Mouse (Mus musculus): ENCODE data around the gene Scg2. TPM values are rescaled to one million over a fixed set of nuclear protein-coding genes. Genes with fewer than 3 reads are reported as not detected.

Scg2 gene
- 9.5 and 11.4 TPM in 2 replicates for polyA plus RNA-seq (2015; fragmentation: Nextera tagmentation; extraction: Ambion mirVana)

- H3K4me2 ChIP-seq (replicated peaks), result no peak within 1 kb of the TSS
- WGBS, result 12% methylated on average over 22 of the region's 22 CpGs
- no peak within 1 kb of the TSS for H3K9ac ChIP-seq
- no peaks in the 10 kb centered on the region for H3K36me3 ChIP-seq
- H3K9me3 ChIP-seq, result no peaks in the 10 kb centered on the region
- H3K27ac ChIP-seq, result no peak within 1 kb of the TSS
- no peaks in the 10 kb centered on the region for H3K4me1 ChIP-seq (replicated peaks)
- H3K4me3 ChIP-seq (replicated peaks), result no peak within 1 kb of the TSS
- ATAC-seq, result peak; percentile 97
- H3K27me3 ChIP-seq (replicated peaks), result no peaks in the 10 kb centered on the region
These were observed at the start of gene Scg2 for GRCm38 (mm10) chr1:79439609-79440308. Gene Scg2 (minus strand): TSS chr1:79440120.

- Histone ChIP-seq H3K4me2 (replicated peaks) (no peak overlapping the region), H3K9me3 (no peaks in the 10 kb centered on the region), H3K36me3 (no peaks in the 10 kb centered on the region), H3K9ac (no peak overlapping the region), H3K27me3 (replicated peaks) (no peaks in the 10 kb centered on the region), H3K4me1 (replicated peaks) (no peaks in the 10 kb centered on the region), H3K4me3 (replicated peaks) (no peak overlapping the region), H3K27ac (no peak overlapping the region)
- 82% methylated on average over 6 of the region's 6 CpGs for WGBS
- no peak for ATAC-seq
These were observed 45.6 kb upstream of the Scg2 start for GRCm38 (mm10) chr1:79485546-79485945.

- Histone ChIP-seq H3K9ac (no peak overlapping the region), H3K36me3 (no peaks in the 10 kb centered on the region), H3K4me2 (replicated peaks) (no peak overlapping the region), H3K4me1 (replicated peaks) (no peaks in the 10 kb centered on the region), H3K27me3 (replicated peaks) (no peaks in the 10 kb centered on the region), H3K9me3 (no peaks in the 10 kb centered on the region), H3K4me3 (replicated peaks) (no peak overlapping the region), H3K27ac (no peak overlapping the region)
- 71% methylated on average over 2 of the region's 2 CpGs for WGBS
- ATAC-seq, result no peak
These were observed 30.9 kb upstream of the Scg2 start for GRCm38 (mm10) chr1:79470856-79471255.

GRCm38 (mm10) chr1:79469871-79470270, 30.0 kb upstream of the Scg2 start:
- no peak overlapping the region for H3K9ac ChIP-seq
- no peak overlapping the region for H3K27ac ChIP-seq
- H3K4me1 ChIP-seq (replicated peaks), result no peaks in the 10 kb centered on the region
- 79% methylated on average over 5 of the region's 5 CpGs for WGBS
- H3K4me2 ChIP-seq (replicated peaks), result no peak overlapping the region
- H3K4me3 ChIP-seq (replicated peaks), result no peak overlapping the region
- ATAC-seq, result no peak
- no peaks in the 10 kb centered on the region for H3K27me3 ChIP-seq (replicated peaks)
- H3K36me3 ChIP-seq, result no peaks in the 10 kb centered on the region
- no peaks in the 10 kb centered on the region for H3K9me3 ChIP-seq

- Histone ChIP-seq H3K9me3 (no peaks in the 10 kb centered on the region), H3K4me3 (replicated peaks) (no peak overlapping the region), H3K4me1 (replicated peaks) (no peaks in the 10 kb centered on the region), H3K27me3 (replicated peaks) (no peaks in the 10 kb centered on the region), H3K9ac (no peak overlapping the region), H3K4me2 (replicated peaks) (no peak overlapping the region), H3K36me3 (no peaks in the 10 kb centered on the region), H3K27ac (no peak overlapping the region)
- ATAC-seq, result peak; percentile 43; the same call in 1 of the 2 replicates
- 16% methylated on average over 3 of the region's 3 CpGs for WGBS
These were observed 26.7 kb upstream of the Scg2 start for GRCm38 (mm10) chr1:79466585-79466984.

GRCm38 (mm10) chr1:79458558-79458957, 18.6 kb upstream of the Scg2 start:
- H3K4me2 ChIP-seq (replicated peaks), result no peak overlapping the region
- ATAC-seq, result no peak

GRCm38 (mm10) chr1:79454164-79454563, 14.2 kb upstream of the Scg2 start:
- H3K9me3 ChIP-seq, result no peaks in the 10 kb centered on the region
- no peak overlapping the region for H3K4me2 ChIP-seq (replicated peaks)
- H3K4me1 ChIP-seq (replicated peaks), result no peaks in the 10 kb centered on the region
- H3K4me3 ChIP-seq (replicated peaks), result no peak overlapping the region
- no peaks in the 10 kb centered on the region for H3K27me3 ChIP-seq (replicated peaks)
- H3K9ac ChIP-seq, result no peak overlapping the region
- WGBS, result 27% methylated on average over 4 of the region's 4 CpGs
- no peak overlapping the region for H3K27ac ChIP-seq
- H3K36me3 ChIP-seq, result no peaks in the 10 kb centered on the region
- no peak for ATAC-seq

More at GRCm38 (mm10) chr1:79458558-79458957, 18.6 kb upstream of the Scg2 start:
- no peaks in the 10 kb centered on the region for H3K9me3 ChIP-seq
- no peak overlapping the region for H3K9ac ChIP-seq
- no peaks in the 10 kb centered on the region for H3K27me3 ChIP-seq (replicated peaks)
- H3K36me3 ChIP-seq, result no peaks in the 10 kb centered on the region
- no peak overlapping the region for H3K4me3 ChIP-seq (replicated peaks)
- H3K4me1 ChIP-seq (replicated peaks), result no peaks in the 10 kb centered on the region
- no peak overlapping the region for H3K27ac ChIP-seq
- WGBS, result 50% methylated on average over 5 of the region's 5 CpGs

- H3K9me3 ChIP-seq, result no peaks in the 10 kb centered on the region
- 77% methylated on average over 1 of the region's 1 CpGs for WGBS
- H3K4me3 ChIP-seq (replicated peaks), result no peak overlapping the region
- no peak for ATAC-seq
- no peaks in the 10 kb centered on the region for H3K4me1 ChIP-seq (replicated peaks)
- no peak overlapping the region for H3K9ac ChIP-seq
- H3K27me3 ChIP-seq (replicated peaks), result no peaks in the 10 kb centered on the region
- H3K4me2 ChIP-seq (replicated peaks), result no peak overlapping the region
- H3K36me3 ChIP-seq, result no peaks in the 10 kb centered on the region
- no peak overlapping the region for H3K27ac ChIP-seq
These were observed 12.4 kb upstream of the Scg2 start for GRCm38 (mm10) chr1:79452339-79452738.

GRCm38 (mm10) chr1:79450343-79451021, 10.6 kb upstream of the Scg2 start:
- no peaks in the 10 kb centered on the region for H3K9me3 ChIP-seq
- ATAC-seq, result no peak
- H3K27ac ChIP-seq, result no peak overlapping the region
- 25% methylated on average over 20 of the region's 20 CpGs for WGBS
- no peaks in the 10 kb centered on the region for H3K36me3 ChIP-seq
- no peaks in the 10 kb centered on the region for H3K27me3 ChIP-seq (replicated peaks)
- H3K4me1 ChIP-seq (replicated peaks), result no peaks in the 10 kb centered on the region
- H3K9ac ChIP-seq, result no peak overlapping the region
- H3K4me3 ChIP-seq (replicated peaks), result no peak overlapping the region
- peak overlapping the region; percentile 19; the same call in 1 of the 2 replicates for H3K4me2 ChIP-seq (replicated peaks)

GRCm38 (mm10) chr1:79449943-79450342, 10.0 kb upstream of the Scg2 start:
- Histone ChIP-seq H3K27ac (no peak overlapping the region), H3K9me3 (no peaks in the 10 kb centered on the region), H3K9ac (no peak overlapping the region), H3K27me3 (replicated peaks) (no peaks in the 10 kb centered on the region), H3K4me3 (replicated peaks) (no peak overlapping the region), H3K36me3 (no peaks in the 10 kb centered on the region), H3K4me1 (replicated peaks) (no peaks in the 10 kb centered on the region), H3K4me2 (replicated peaks) (peak overlapping the region; percentile 19; the same call in 1 of the 2 replicates)
- WGBS, result 27% methylated on average over 6 of the region's 6 CpGs
- no peak for ATAC-seq

- no peak for ATAC-seq
- WGBS, result 79% methylated on average over 4 of the region's 4 CpGs
- Histone ChIP-seq H3K9ac (no peak overlapping the region), H3K27me3 (replicated peaks) (no peaks in the 10 kb centered on the region), H3K4me2 (replicated peaks) (no peak overlapping the region), H3K36me3 (no peaks in the 10 kb centered on the region), H3K9me3 (no peaks in the 10 kb centered on the region), H3K27ac (no peak overlapping the region), H3K4me3 (replicated peaks) (no peak overlapping the region), H3K4me1 (replicated peaks) (no peaks in the 10 kb centered on the region)
These were observed 5.7 kb upstream of the Scg2 start for GRCm38 (mm10) chr1:79445586-79445985.

GRCm38 (mm10) chr1:79437755-79438154, 2.2 kb downstream of the Scg2 start:
- 80% methylated on average over 1 of the region's 1 CpGs for WGBS
- no peak overlapping the region for H3K27ac ChIP-seq
- no peaks in the 10 kb centered on the region for H3K36me3 ChIP-seq

GRCm38 (mm10) chr1:79436671-79437070, 3.2 kb downstream of the Scg2 start:
- no peaks in the 10 kb centered on the region for H3K4me1 ChIP-seq (replicated peaks)
- ATAC-seq, result no peak
- H3K4me2 ChIP-seq (replicated peaks), result no peak overlapping the region
- H3K9me3 ChIP-seq, result no peaks in the 10 kb centered on the region
- WGBS, result 77% methylated on average over 8 of the region's 8 CpGs
- H3K36me3 ChIP-seq, result no peaks in the 10 kb centered on the region
- H3K27ac ChIP-seq, result no peak overlapping the region
- no peak overlapping the region for H3K4me3 ChIP-seq (replicated peaks)
- H3K27me3 ChIP-seq (replicated peaks), result no peaks in the 10 kb centered on the region
- H3K9ac ChIP-seq, result no peak overlapping the region

More at GRCm38 (mm10) chr1:79437755-79438154, 2.2 kb downstream of the Scg2 start:
- H3K9ac ChIP-seq, result no peak overlapping the region
- H3K27me3 ChIP-seq (replicated peaks), result no peaks in the 10 kb centered on the region
- ATAC-seq, result no peak
- no peaks in the 10 kb centered on the region for H3K9me3 ChIP-seq
- no peaks in the 10 kb centered on the region for H3K4me1 ChIP-seq (replicated peaks)
- H3K4me3 ChIP-seq (replicated peaks), result no peak overlapping the region
- no peak overlapping the region for H3K4me2 ChIP-seq (replicated peaks)
